Mouse (Mus musculus): Measurements from ENCODE around the gene Gmps. TPM values are rescaled to one million over a fixed set of nuclear protein-coding genes. Genes with fewer than 3 reads are reported as not detected.

Gmps gene
- polyA plus RNA-seq, 1 experiment = 3.6 TPM

DNA sequence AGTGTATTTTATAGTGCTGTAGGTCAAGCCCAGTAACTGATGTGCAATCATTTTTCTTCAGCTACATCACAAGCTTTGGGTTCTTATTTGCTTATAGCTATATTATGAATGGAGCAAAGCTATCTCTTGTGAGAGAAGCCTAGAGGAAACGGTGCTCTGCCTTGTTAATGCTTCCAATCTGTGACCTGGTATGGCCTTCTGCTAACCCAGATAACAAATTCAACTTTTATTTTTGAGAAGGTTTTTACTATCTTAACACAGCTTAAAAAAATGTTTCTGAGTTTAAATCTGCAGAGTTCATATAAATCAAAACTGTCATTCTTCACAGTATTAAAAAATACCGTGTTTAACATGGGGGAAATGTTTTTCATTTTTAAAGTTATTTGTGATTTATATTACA, 46.0 kb downstream of the Gmps start:
- no peak for TF ChIP-seq GATA1 (IDR thresholded peaks at IDR 0.05; ENCODE audit: low read length)

DNA sequence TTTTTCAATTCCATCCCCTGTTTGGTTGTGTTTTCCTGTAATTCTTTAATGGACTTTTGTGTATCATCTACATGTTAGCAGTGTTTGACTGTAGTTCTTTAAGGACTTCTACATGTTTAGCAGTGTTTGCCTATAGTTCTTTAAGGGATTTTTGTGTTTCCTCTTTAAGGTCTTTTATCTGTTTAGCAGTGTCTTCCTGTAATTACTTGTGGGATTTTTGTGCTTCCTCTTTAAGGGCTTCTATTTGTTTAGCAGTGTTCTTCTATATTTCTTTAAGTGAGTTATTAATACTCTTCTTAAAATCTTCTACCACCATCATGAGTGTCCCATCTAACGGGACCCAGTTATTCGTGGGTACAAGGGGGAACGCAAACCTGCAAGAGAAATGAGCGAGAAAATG, 53.9 kb downstream of the Gmps start:
- TF ChIP-seq GATA1 (IDR thresholded peaks at IDR 0.05; ENCODE audit: low read length) = no peak

DNA sequence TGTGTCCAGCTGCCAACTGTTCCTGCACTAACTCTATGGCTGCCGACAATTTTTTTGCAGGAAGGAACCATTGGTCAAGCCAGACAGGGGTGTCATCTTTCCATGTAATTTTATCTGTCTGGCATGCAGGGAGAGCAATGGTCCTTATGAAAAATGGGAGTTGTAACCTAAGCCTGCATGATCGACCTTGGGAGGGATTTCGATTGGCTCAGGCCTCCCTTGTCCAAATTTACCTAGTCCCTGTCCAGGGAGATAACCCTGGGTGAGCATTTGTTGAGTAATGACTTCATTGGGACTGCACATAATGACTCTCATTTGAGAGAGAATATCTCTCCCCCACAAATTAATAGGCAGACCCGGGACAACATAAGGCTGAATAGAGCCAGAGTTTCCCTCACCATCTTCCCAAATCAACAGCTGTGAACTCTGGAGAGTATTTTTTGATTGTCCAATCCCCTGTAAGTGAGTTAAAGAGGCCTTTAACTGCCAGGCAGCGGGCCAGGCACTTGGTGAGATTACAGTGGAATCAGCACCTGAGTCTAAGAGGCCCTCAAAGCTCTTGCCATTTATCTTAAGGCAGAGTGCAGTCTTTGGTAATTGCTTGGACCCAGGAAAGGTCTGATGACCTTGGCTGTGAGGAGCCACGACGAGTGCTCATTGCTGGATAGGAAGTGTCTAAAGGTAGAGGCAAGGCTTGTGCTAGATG, 62.4 kb downstream of the Gmps start:
- no peak for TF ChIP-seq GATA1 (IDR thresholded peaks at IDR 0.05; ENCODE audit: low read length)

DNA sequence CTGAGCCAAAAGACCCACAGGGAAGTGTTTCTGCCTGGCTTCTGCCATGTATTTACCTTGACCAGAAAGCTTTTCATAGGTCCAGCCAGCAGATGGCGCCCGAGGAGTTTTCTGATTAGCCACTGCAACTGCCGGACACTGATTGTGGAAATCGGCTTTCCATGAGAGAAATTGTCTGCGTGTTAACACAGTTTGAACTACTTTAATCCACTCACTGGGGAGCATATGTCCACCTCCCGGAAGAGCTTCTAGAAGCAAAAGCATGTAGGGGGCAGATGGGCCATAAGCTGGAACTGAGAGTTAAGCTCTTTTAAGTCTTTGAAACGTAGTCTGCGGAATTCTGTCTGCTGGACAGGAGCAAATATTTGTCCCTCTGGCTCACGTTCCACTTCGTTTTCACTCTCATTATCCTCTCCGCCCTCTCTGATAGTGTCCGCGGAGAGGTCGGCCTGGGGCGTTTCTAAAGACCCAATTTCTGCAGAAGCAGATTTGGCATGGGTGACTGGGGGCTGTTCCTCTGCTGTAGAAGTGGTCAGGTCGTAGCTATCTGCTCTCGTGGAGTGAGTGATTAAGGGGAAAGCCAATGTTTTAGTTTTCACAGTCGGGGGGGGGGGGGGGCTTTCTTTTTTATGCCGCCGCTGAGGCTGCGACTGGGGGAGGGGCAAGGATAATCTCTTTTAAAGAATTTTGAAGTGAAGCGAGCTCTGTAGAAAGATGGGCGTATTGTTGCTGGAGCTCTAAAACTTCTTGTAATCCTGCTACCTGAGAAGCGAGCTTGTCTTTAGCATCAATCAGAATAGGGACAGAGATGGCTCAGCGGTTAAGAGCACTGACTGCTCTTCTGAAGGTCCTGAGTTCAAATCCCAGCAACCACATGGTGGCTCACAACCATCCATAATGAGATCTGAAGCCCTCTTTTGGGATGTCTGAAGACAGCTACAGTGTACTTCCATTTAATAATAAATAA, 64.2 kb downstream of the Gmps start:
- TF ChIP-seq GATA1 (IDR thresholded peaks at IDR 0.05; ENCODE audit: low read length) = no peak

Other genes with a start within 250 kb of the Gmps start
- not detected in 2 replicates for gene Plch1, start 76.6 kb upstream of the Gmps start, polyA plus RNA-seq (2012)
- gene E130311K13Rik, start 46.6 kb upstream of the Gmps start, polyA plus RNA-seq (2012) = 5.4 and 8.1 TPM in 2 replicates
- 16.5 and 22.1 TPM in 2 replicates for gene Slc33a1, start 11.3 kb upstream of the Gmps start, polyA plus RNA-seq (2012)
- not detected in 2 replicates for gene Vmn2r1, start 105.4 kb downstream of the Gmps start, polyA plus RNA-seq (2012)
- gene Vmn2r2, start 165.8 kb downstream of the Gmps start, polyA plus RNA-seq (2012) = not detected in 2 replicates